Mouse (Mus musculus) spleen, adult 2 months (tissue): ENCODE results near the gene Pde4d. TPM values are rescaled to one million over a fixed set of nuclear protein-coding genes. Genes with fewer than 3 reads are reported as not detected.

Experiments
- DNase-seq, 2 experiments: peaks; one replicate each; pipeline versions ENCODE4 v3.0.0 to v3.0.0-alpha.2; 2012 to 2021; ENCODE audit warnings: low spot score in 2 of 2, low read depth in 1 of 2
- H3K27ac ChIP-seq: fragments of 200-500 bp; 2 replicates; pipeline ENCODE4 v1.5.1; 2012; ENCODE audit warnings: low read length, inconsistent platforms; ENCODE audit not compliant: insufficient read depth
- H3K27me3 ChIP-seq: fragments of 200-500 bp; 2 replicates; pipeline ENCODE4 v1.6.1; 2012; ENCODE audit warnings: mild to moderate bottlenecking, moderate library complexity, low read length, inconsistent platforms; ENCODE audit not compliant: control insufficient read depth, insufficient read depth
- H3K36me3 ChIP-seq: fragments of 200-500 bp; 2 replicates; pipeline ENCODE4 v1.6.1; 2012; ENCODE audit warnings: mild to moderate bottlenecking, low read length, inconsistent platforms; ENCODE audit not compliant: control insufficient read depth, insufficient read depth
- H3K4me1 ChIP-seq: fragments of 200-500 bp; 2 replicates; pipeline ENCODE4 v1.6.1; 2011; ENCODE audit warnings: inconsistent platforms; ENCODE audit not compliant: control insufficient read depth, insufficient read depth, insufficient read length
- H3K4me3 ChIP-seq: fragments of 200-500 bp; 2 replicates; pipeline ENCODE4 v1.5.1; 2011; ENCODE audit warnings: mild to moderate bottlenecking, inconsistent platforms; ENCODE audit not compliant: insufficient read depth, insufficient read length; ENCODE audit errors: extremely low read depth
- CTCF ChIP-seq: fragments of 200-500 bp; IDR thresholded peaks from 2 replicates; pipeline ENCODE4 v1.5.1; 2011; ENCODE audit warnings: mild to moderate bottlenecking, inconsistent platforms; ENCODE audit not compliant: insufficient read depth, insufficient read length, insufficient replicate concordance; ENCODE audit errors: extremely low read depth
- POLR2A ChIP-seq: fragments of 200-500 bp; IDR thresholded peaks from 2 replicates; pipeline ENCODE4 v1.6.1; 2011; ENCODE audit warnings: low read depth, low read length, inconsistent platforms
- WGBS: fragments of 180-500 bp; shearing (Covaris S2); methylation state at CpG from one replicate; pipeline ENCODE4 v1.1.7; 2018; 5-methylcytosine and 5-hydroxymethylcytosine counted together
- polyA plus RNA-seq: library from polyadenylated mRNA; depleted of rRNA; stranded (reverse); fragments of >200 nt; gene quantifications from 2 replicates; pipeline ENCODE4 v1.2.3, GENCODE M21; 2012

The Pde4d gene
- polyA plus RNA-seq, 1 experiment: 4.8 TPM

GRCm38 (mm10) chr13:109706579-109706978 is 1256.8 kb downstream of the Pde4d start:
- no peak for DNase-seq
- H3K27ac ChIP-seq: no peak overlapping the region
- no peaks in the 10 kb centered on the region for H3K36me3 ChIP-seq
- H3K4me3 ChIP-seq: no peak overlapping the region
- no peak for TF ChIP-seq POLR2A
- TF ChIP-seq CTCF: no peak
- 95% methylated on average over 5 of the region's 5 CpGs for WGBS
- H3K27me3 ChIP-seq: no peaks in the 10 kb centered on the region
- H3K4me1 ChIP-seq: no peaks in the 10 kb centered on the region

GRCm38 (mm10) chr13:109707154-109707553 is 1257.4 kb downstream of the Pde4d start:
- no peak for DNase-seq
- no peaks in the 10 kb centered on the region for H3K27me3 ChIP-seq
- no peaks in the 10 kb centered on the region for H3K36me3 ChIP-seq
- no peaks in the 10 kb centered on the region for H3K4me1 ChIP-seq
- TF ChIP-seq CTCF (no peak), POLR2A (no peak)
- WGBS: 95% methylated on average over 4 of the region's 4 CpGs
- no peak overlapping the region for H3K4me3 ChIP-seq
- no peak overlapping the region for H3K27ac ChIP-seq

GRCm38 (mm10) chr13:109708326-109708725 is 1258.6 kb downstream of the Pde4d start:
- TF ChIP-seq CTCF (no peak), POLR2A (no peak)
- no peak for DNase-seq
- no peak overlapping the region; the same call in 1 of the 2 replicates for H3K4me3 ChIP-seq
- WGBS: 80% methylated on average over 2 of the region's 2 CpGs
- H3K4me1 ChIP-seq: no peaks in the 10 kb centered on the region
- no peak overlapping the region for H3K27ac ChIP-seq
- H3K36me3 ChIP-seq: no peaks in the 10 kb centered on the region
- no peaks in the 10 kb centered on the region for H3K27me3 ChIP-seq

- Histone ChIP-seq H3K36me3 (no peaks in the 10 kb centered on the region), H3K27ac (no peak overlapping the region), H3K4me1 (no peaks in the 10 kb centered on the region), H3K27me3 (no peaks in the 10 kb centered on the region), H3K4me3 (no peak overlapping the region)
- TF ChIP-seq POLR2A (no peak), CTCF (no peak)
- 89% methylated on average over 2 of the region's 2 CpGs for WGBS
- no peak for DNase-seq
Observed at GRCm38 (mm10) chr13:109714581-109714980, 1264.8 kb downstream of the Pde4d start.

GRCm38 (mm10) chr13:109715321-109715720 is 1265.6 kb downstream of the Pde4d start:
- no peak overlapping the region for H3K27ac ChIP-seq
- DNase-seq: no peak
- H3K4me3 ChIP-seq: no peak overlapping the region
- TF ChIP-seq CTCF (no peak), POLR2A (no peak)
- H3K27me3 ChIP-seq: no peaks in the 10 kb centered on the region
- no peaks in the 10 kb centered on the region for H3K36me3 ChIP-seq
- 66% methylated on average over 1 of the region's 1 CpGs for WGBS
- H3K4me1 ChIP-seq: no peaks in the 10 kb centered on the region

GRCm38 (mm10) chr13:109720127-109720713 is 1270.5 kb downstream of the Pde4d start:
- Histone ChIP-seq H3K4me1 (no peaks in the 10 kb centered on the region), H3K4me3 (no peak overlapping the region), H3K27me3 (no peaks in the 10 kb centered on the region), H3K27ac (no peak overlapping the region), H3K36me3 (no peaks in the 10 kb centered on the region)
- 92% methylated on average over 2 of the region's 2 CpGs for WGBS
- DNase-seq: no peak
- TF ChIP-seq POLR2A: no peak
- no peak for TF ChIP-seq CTCF
